Mouse (Mus musculus) telencephalon, adult 2 months (tissue): ENCODE data around the gene Senp5.
A peak's percentile ranks its signal among the peaks of the same experiment; 100 is the strongest.
"Not testable (repeated sequence)": the region's sequence is repeated elsewhere in the genome, so short reads cannot be mapped to it uniquely, and the experiment has no call there.

ENCODE experiments used
- DNase-seq: peaks from one replicate; pipeline ENCODE4 v3.0.0-alpha.2; 2011; ENCODE audit warnings: low read depth, low spot score

Senp5 gene

GRCm38 (mm10) chr16:32002509-32003477, at the start of gene Senp5:
Gene Senp5, minus strand, starts transcription at chr16:32003287.
- DNase-seq, result peak; percentile 95

- no peak for DNase-seq
These were observed 39.3 kb upstream of the Senp5 start for GRCm38 (mm10) chr16:32042367-32042766.

- DNase-seq, result no peak
These were observed 16.6 kb upstream of the Senp5 start for GRCm38 (mm10) chr16:32019678-32020077.

GRCm38 (mm10) chr16:32010330-32010729, 7.2 kb upstream of the Senp5 start:
- no peak for DNase-seq

GRCm38 (mm10) chr16:32009913-32010312, 6.8 kb upstream of the Senp5 start:
- peak; percentile 48 for DNase-seq

GRCm38 (mm10) chr16:32008529-32009293, 5.6 kb upstream of the Senp5 start:
- DNase-seq, result no peak

- no peak for DNase-seq
These were observed 1.6 kb upstream of the Senp5 start for GRCm38 (mm10) chr16:32004731-32005130.

- no peak for DNase-seq
These were observed 6.7 kb downstream of the Senp5 start for GRCm38 (mm10) chr16:31996371-31996770.

GRCm38 (mm10) chr16:31993946-31994345, 9.1 kb downstream of the Senp5 start:
- DNase-seq, result no peak

GRCm38 (mm10) chr16:31993195-31993594, 9.9 kb downstream of the Senp5 start:
- DNase-seq, result no peak

- no peak for DNase-seq
These were observed 11.0 kb downstream of the Senp5 start for GRCm38 (mm10) chr16:31992039-31992438.

- no peak for DNase-seq
These were observed 22.1 kb downstream of the Senp5 start for GRCm38 (mm10) chr16:31980946-31981345.

GRCm38 (mm10) chr16:31979501-31979900, 23.6 kb downstream of the Senp5 start:
- DNase-seq, result no peak

- DNase-seq, result no peak
These were observed 27.8 kb downstream of the Senp5 start for GRCm38 (mm10) chr16:31975258-31975657.

GRCm38 (mm10) chr16:31963224-31963623, 39.9 kb downstream of the Senp5 start:
- DNase-seq, result peak; percentile 33

- peak; percentile 92 for DNase-seq
These were observed 54.7 kb downstream of the Senp5 start, which contains the start of the genes 0610012G03Rik and Ncbp2 for GRCm38 (mm10) chr16:31948345-31948774. Gene 0610012G03Rik, minus strand, starts transcription at chr16:31948494. Gene Ncbp2, plus strand, starts transcription at chr16:31948513.

GRCm38 (mm10) chr16:31947901-31948316, 55.2 kb downstream of the Senp5 start:
- no peak for DNase-seq

GRCm38 (mm10) chr16:31947333-31947732, 55.8 kb downstream of the Senp5 start:
- no peak for DNase-seq

GRCm38 (mm10) chr16:31945986-31946385, 57.1 kb downstream of the Senp5 start:
- DNase-seq, result not testable (repeated sequence)

- DNase-seq, result no peak
These were observed 57.7 kb downstream of the Senp5 start for GRCm38 (mm10) chr16:31945372-31945771.

- DNase-seq, result no peak
These were observed 58.3 kb downstream of the Senp5 start for GRCm38 (mm10) chr16:31944698-31945255.

- DNase-seq, result peak; percentile 50
These were observed 59.1 kb downstream of the Senp5 start for GRCm38 (mm10) chr16:31943980-31944379.
